Mouse (Mus musculus): ENCODE data around the gene Syne2.
"Not testable (repeated sequence)": the region's sequence is repeated elsewhere in the genome, so short reads cannot be mapped to it uniquely, and the experiment has no call there.

The Syne2 gene

DNA sequence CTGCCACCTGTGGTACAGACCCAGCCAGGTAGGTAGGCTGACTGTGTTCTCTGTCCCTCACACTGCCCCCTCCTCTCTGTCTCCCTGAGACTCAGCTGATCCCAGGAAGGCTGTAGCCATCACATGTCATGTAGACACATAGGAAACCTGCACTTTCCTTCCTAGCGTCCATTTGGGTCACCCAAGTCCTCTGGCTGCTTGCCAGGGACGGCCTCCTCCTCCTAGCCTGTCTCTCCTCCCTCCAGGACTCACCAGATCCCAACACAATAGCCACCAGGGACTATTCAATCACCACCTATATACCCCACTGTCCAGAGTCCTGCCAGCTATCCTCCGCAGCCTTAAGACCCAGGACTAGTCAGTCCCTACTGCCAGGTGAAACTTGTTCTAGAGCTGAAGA, 293.1 kb downstream of the Syne2 start:
- DNase-seq = no peak

DNA sequence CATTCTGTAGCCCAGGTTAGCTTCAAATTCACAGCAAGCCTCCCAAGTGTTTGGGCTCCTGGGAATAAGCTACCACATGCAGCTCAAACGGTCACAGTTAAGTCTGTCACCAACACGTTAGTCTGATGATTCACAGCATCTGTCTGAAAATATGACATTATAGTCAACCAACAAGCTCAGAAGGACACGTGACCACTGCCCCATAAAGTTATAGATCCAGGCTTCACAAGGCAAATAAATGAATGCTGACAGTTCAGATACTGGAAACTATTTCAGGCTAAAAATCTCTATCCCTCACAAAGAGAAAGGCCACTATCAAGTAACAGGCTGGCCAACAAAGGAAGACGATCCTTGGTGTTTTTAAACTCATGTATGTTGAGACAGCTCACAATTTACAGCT, 298.6 kb downstream of the Syne2 start:
- no peak for DNase-seq

DNA sequence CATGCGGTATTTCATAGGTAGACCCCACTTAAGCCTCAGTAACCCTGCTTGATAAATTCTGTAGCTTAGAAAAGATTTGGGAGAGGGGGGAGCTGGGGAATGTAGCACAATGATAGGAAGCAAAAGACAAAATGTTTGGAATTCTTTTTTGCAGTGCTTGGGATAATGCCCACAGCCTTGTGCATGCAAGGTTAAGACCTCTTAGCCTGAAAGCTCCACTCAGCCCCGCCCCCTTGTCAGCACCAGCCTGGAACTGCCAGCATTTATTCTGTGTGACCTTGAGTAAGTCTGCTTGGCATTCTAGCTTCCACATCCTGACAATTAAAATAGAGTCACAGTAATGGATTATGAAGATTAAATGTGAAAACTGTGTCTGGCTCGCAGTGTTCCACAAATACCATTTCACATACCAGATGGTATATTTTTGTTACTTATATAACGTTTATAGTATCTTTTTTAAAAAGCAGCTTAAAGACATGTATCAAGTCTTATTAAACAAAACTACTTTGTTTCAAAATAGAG, 299.8 kb downstream of the Syne2 start:
- DNase-seq = no peak

DNA sequence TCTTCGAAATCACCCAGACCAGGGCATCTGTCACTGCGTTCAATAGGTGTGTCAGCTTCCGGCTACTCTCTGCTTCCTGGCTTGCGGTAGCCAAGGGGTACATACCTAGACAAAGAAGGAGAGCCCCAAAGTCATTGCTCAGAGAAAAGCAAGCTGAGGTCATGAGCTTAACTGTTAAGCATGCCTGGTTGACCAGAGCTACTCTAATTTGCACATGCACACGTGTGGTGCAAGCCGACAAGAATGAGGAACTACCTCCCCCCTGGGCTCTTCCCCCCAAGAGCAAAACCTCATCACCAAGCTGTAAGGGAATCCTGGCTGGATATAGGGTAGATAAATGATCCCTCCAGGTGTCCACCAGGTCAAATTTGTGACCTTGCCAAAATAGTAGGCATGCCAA, 305.3 kb downstream of the Syne2 start:
- DNase-seq = no peak

DNA sequence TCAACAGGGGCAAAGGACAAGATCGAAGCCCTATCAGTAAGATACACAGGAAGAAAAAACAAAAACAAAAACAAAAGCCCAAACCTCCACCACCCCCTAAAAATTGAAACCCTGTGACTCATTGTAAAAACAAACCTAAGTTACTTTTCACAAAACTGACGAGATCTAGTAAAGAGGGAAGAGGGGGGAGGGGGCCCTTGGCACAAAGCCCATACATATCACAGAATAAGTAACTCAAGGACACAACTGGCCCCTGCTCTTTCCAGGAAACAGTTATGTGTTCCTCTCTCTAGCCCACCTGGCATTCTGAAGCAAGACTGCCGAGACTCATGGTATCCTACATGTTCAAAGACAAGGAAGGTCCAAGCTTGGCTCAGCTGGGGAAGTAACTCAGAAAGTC, 310.4 kb downstream of the Syne2 start:
- no peak for DNase-seq

DNA sequence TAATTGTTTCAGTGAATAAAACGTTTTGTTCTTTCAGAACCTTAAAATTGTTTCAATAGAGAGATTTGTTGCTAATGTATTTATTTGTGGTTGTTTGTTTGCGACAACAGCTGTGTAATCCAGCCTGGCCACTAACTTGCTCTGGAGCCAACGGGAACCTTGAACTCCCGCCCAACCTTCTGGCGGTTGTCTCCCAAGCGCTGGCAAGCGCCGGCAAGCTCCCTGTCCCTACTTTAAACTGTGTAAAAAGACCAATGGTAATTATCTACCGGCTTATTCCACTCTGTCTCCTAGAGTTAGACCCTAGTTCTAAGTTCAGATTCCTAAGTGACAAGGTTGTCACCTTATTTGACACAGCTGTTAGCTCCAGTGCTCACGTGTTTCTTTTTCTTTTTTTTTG, 310.9 kb downstream of the Syne2 start:
- DNase-seq = peak; percentile 74

DNA sequence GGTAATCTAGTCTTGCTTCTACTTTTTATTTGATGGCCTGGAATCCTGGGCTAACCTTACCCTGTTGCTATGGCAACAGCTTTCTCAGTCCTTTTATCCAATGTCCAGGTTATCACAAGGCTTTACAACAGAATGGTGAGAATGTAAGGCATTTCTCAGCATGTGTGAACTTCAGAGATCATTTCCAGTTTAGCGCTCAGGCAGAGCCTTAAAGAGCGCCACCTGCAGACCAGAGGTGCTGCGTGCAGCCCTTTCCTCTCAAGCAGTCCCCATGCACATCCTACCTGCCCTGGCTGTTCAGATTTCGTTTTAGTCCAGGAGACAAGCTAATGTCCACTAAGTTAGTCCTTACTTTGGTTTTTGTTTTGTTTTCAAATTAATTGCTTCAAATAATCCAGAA, 312.3 kb downstream of the Syne2 start:
- peak; percentile 78 for DNase-seq

DNA sequence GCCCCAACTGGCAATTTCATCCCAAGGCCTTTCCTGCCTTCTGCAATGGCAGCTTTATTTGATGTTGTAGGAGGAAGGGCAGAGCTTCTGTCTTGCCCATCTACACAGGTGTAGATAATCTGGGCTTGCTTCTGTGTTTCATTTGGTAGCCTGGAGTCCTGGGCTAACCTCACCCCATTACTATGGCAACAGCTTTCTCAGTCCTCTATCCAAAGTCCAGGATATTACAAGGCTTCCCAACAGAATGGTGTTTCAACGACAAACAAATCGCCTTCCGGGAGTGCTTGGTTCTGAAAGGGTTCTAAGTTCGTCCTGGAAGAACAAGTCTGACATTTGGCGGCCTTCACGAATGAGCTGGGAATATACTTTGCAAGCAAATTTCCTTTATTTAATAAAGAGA, 313.0 kb downstream of the Syne2 start:
- DNase-seq = no peak

DNA sequence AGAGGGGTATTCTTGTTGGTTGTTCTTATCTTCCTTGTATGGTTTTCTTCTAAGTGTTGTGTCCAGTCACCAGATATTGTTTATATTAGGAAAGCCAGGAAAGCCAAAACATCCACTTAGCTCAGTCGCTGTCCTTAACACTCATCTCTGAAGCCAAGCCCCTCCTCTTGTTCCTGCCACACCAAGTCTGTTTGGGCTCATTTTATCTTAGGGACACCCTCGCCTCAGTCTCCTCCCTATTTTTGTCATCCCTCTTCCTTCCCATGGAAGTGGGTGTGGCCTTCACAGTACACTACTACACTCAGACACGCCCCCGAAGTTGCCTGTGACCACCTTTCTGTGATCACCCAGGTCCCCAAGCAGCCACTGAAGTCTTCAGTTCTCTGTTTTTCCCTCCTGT, 314.7 kb downstream of the Syne2 start:
- no peak for DNase-seq

DNA sequence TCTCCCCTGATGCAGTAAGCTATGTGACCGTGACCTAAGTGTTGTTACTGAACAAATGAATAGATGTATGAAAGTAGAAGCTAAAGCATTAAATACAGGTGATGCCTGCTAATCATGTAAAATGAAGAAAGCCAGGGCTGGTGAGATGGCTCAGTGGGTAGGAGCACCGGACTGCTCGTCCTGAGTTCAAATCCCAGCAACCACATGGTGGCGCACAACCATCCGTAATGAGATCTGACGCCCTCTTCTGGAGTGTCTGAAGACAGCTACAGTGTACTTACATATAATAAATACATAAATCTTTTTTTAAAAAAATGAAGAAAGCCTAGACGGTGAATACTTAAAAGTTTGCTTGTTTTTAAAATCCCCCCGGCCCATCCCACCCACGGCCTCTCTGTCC, 315.1 kb downstream of the Syne2 start:
- not testable (repeated sequence) for DNase-seq

DNA sequence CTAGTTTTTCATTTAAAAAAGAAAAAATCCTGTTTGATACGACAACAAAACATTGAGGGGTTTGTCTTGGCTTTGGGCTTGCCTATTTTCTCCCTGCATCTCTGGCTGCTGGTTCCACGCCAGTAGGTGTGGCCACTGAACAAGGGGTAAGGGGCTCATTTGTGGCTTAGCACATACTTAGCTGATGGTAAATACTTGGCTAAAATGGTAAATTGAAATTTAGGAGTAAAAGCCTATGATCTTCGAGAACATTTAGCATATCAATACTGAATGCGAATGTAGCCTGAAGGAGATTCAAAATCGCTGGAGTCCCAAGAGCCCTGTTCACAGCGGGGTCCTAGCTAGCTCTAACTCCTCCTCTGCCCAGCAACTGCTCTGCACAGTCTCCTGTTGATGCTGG, 318.8 kb downstream of the Syne2 start:
- no peak for DNase-seq

DNA sequence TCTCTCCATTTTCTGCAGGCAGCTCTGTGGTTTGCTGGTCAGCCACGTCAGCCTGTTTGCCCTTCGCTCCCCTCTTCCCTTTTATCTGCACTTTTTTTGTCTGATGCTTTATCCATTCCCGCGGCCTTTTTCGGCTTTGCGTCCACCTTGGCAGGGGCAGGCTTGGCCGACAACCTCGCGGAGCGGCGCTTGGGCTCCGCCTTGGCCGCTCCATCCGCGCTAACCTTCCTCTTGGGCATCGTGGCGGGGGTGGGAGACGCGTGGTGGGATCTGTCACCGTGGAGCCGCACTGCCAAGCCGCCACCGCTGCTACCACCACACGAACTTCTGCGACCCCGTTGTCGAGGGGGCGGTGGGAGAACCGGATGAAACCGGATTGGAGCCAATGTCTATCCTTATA, 334.5 kb downstream of the Syne2 start:
- not testable (repeated sequence) for DNase-seq

Data from cerebellum, adult 9-11 months (tissue).